Mouse (Mus musculus): ENCODE results near the gene Fbxw8.

DNA sequence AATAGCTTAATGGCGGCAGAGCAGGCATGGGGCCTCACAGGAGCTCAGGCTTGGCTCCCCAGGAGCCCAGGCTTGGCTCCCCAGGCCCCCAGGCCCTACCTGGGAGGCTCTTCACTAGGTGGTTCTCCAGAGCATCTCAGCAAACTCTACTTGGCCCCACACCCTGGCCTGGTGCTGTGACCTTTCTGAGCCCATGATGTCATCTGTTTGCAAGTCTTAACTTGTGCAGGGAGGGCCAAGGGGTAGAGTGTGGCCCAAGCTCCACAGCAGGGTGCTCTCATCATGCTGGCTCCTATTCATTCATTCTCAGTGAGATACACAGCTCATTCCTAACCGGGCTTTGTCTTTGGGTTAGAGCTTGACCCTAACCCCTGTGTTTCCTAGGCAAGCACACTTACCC is 34.6 kb downstream of the Fbxw8 start:
- no peak for TF ChIP-seq CTCF (IDR thresholded peaks at IDR 0.05; ENCODE audit: low read depth, low read length)
- TF ChIP-seq POLR2A (IDR thresholded peaks at IDR 0.05; ENCODE audit: extremely low read depth, insufficient read depth, low read length): no peak
